Mouse (Mus musculus) limb, embryonic 13.5 days (tissue): Measurements from ENCODE around the gene Sult6b2. TPM values are rescaled to one million over a fixed set of nuclear protein-coding genes. Genes with fewer than 3 reads are reported as not detected.

Experiments
- ATAC-seq: fragments of 200-750 bp; cut with Nextera tagmentation; 2 replicates; pipeline ENCODE4 v1.8.0; 2017; ENCODE audit warnings: low read depth, moderate number of reproducible peaks, moderate TSS enrichment; ENCODE audit not compliant: low FRiP score
- H3K27ac ChIP-seq: fragments of 300-500 bp; sonication (generic); 2 replicates; pipeline ENCODE4 v1.5.1; 2015; ENCODE audit warnings: inconsistent platforms, mild to moderate bottlenecking, moderate library complexity
- H3K27me3 ChIP-seq: fragments of 300-500 bp; sonication (generic); 2 replicates; pipeline ENCODE4 v1.6.1; 2015; ENCODE audit warnings: mild to moderate bottlenecking, inconsistent platforms
- H3K36me3 ChIP-seq: fragments of 300-500 bp; sonication (generic); 2 replicates; pipeline ENCODE4 v1.6.1; 2015; ENCODE audit warnings: inconsistent platforms, mild to moderate bottlenecking, moderate library complexity
- H3K4me1 ChIP-seq: fragments of 300-500 bp; sonication (generic); 2 replicates; pipeline ENCODE4 v1.6.1; 2015; ENCODE audit warnings: inconsistent platforms
- H3K4me2 ChIP-seq: fragments of 300-500 bp; sonication (generic); replicated peaks from 2 replicates; pipeline ENCODE4 v1.6.1; 2015; ENCODE audit warnings: inconsistent platforms, mild to moderate bottlenecking, moderate library complexity
- H3K4me3 ChIP-seq: fragments of 300-500 bp; sonication (generic); 2 replicates; pipeline ENCODE4 v1.5.1; 2015; ENCODE audit warnings: moderate library complexity, mild to moderate bottlenecking, inconsistent platforms
- H3K9ac ChIP-seq: fragments of 300-500 bp; sonication (generic); 2 replicates; pipeline ENCODE4 v1.6.1; 2015; ENCODE audit warnings: mild to moderate bottlenecking, inconsistent platforms
- H3K9me3 ChIP-seq: fragments of 300-500 bp; sonication (generic); 2 replicates; pipeline ENCODE4 v1.6.1; 2016; ENCODE audit warnings: inconsistent platforms
- WGBS: fragments of 180-500 bp; shearing (Covaris S2); methylation state at CpG from one replicate; pipeline ENCODE4 v1.1.7; 2015; 5-methylcytosine and 5-hydroxymethylcytosine counted together
- polyA plus RNA-seq: library from polyadenylated mRNA; unstranded; fragments of >200 nt; fragmentation: Nextera tagmentation; extraction: Ambion mirVana; gene quantifications from 2 replicates; pipeline ENCODE4 v1.2.1, GENCODE M21; 2015

Gene Sult6b2
- polyA plus RNA-seq, 1 experiment from 2014 or later, result not detected

GRCm38 (mm10) chr6:142806326-142806725 lies 2.0 kb upstream of the Sult6b2 start:
- Histone ChIP-seq H3K4me1 (peaks cover 4% of the 10 kb centered on the region; the same call in 1 of the 2 replicates), H3K27ac (no peak overlapping the region), H3K9ac (no peak overlapping the region), H3K4me2 (no peak overlapping the region), H3K27me3 (no peaks in the 10 kb centered on the region), H3K4me3 (no peak overlapping the region), H3K9me3 (no peaks in the 10 kb centered on the region), H3K36me3 (no peaks in the 10 kb centered on the region)
- WGBS, result 73% methylated on average over 4 of the region's 4 CpGs
- ATAC-seq, result no peak

GRCm38 (mm10) chr6:142802617-142803525 lies 1.4 kb downstream of the Sult6b2 start:
- no peak overlapping the region for H3K4me3 ChIP-seq
- no peaks in the 10 kb centered on the region for H3K9me3 ChIP-seq
- H3K27ac ChIP-seq, result no peak overlapping the region
- no peak overlapping the region for H3K4me2 ChIP-seq
- no peaks in the 10 kb centered on the region for H3K27me3 ChIP-seq
- H3K4me1 ChIP-seq, result peaks cover 4% of the 10 kb centered on the region
- 56% methylated on average over 11 of the region's 11 CpGs for WGBS
- ATAC-seq, result no peak; the same call in 1 of the 2 replicates
- H3K9ac ChIP-seq, result no peak overlapping the region
- H3K36me3 ChIP-seq, result no peaks in the 10 kb centered on the region

GRCm38 (mm10) chr6:142801687-142802086 lies 2.6 kb downstream of the Sult6b2 start:
- Histone ChIP-seq H3K4me3 (no peak overlapping the region), H3K9me3 (no peaks in the 10 kb centered on the region), H3K27me3 (no peaks in the 10 kb centered on the region), H3K36me3 (no peaks in the 10 kb centered on the region), H3K4me1 (peaks cover 4% of the 10 kb centered on the region), H3K27ac (no peak overlapping the region), H3K4me2 (no peak overlapping the region), H3K9ac (no peak overlapping the region)
- ATAC-seq, result no peak
- WGBS, result 83% methylated on average over 5 of the region's 5 CpGs

DNA sequence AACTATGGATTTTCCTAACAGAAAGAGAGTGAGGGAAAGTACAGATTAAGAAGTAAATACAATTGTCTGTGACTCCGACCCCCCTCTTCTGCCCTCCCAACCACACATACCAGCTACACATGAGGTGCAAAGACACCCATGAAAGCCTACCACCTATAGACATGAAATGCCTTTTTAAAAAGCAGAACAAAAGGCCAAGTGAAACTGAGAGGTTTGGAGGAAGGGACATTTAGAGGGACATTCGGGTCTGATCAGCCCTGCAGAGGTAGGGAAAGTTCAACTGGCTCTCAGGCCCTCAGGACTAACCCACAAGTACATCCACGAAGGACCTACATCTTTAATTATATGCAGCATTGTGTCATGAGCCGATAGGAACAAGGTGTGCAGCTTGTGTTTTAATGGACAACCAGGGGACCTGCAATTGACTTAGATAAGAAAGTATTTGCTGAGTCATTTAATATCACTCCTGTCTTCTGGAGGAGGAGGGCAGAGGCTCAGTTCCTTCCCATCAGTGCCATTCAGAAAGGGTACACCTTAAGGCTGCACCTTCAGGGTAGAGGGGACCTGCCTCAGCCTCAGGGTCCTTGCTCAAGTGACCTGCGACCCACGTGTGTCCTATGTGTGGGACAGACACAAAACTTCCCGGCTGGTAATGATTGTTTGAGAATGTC lies 4.5 kb downstream of the Sult6b2 start:
- peaks cover 4% of the 10 kb centered on the region for H3K4me1 ChIP-seq
- no peaks in the 10 kb centered on the region for H3K27me3 ChIP-seq
- H3K9me3 ChIP-seq, result no peaks in the 10 kb centered on the region
- 83% methylated on average over 7 of the region's 7 CpGs for WGBS
- no peak overlapping the region for H3K4me3 ChIP-seq
- no peak overlapping the region for H3K9ac ChIP-seq
- no peak overlapping the region for H3K4me2 ChIP-seq
- no peaks in the 10 kb centered on the region for H3K36me3 ChIP-seq
- H3K27ac ChIP-seq, result no peak overlapping the region
- no peak for ATAC-seq

DNA sequence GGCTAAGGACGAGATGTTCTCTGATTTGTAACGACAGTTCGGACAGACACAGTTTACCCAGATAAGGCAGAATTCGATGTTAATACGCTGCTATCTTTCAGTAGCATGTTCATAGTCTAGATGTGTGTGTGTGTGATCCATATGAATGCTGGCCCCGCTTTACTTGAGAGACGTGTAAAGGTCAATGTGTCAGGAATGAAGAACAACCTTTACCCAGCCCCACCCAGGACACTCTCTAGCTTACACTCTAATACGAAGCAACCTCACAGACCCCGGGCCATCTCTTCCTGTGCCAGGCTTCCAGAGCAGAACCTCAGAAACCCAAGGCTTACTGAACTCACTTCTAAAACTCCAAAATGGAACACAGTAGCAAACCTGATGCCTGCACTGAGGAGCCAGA lies 5.5 kb downstream of the Sult6b2 start:
- peaks cover 4% of the 10 kb centered on the region for H3K4me1 ChIP-seq
- H3K27ac ChIP-seq, result no peak overlapping the region
- 84% methylated on average over 9 of the region's 9 CpGs for WGBS
- H3K36me3 ChIP-seq, result no peaks in the 10 kb centered on the region
- H3K4me3 ChIP-seq, result no peak overlapping the region
- H3K27me3 ChIP-seq, result no peaks in the 10 kb centered on the region
- no peak for ATAC-seq
- H3K9ac ChIP-seq, result no peak overlapping the region
- H3K9me3 ChIP-seq, result no peaks in the 10 kb centered on the region
- H3K4me2 ChIP-seq, result no peak overlapping the region

DNA sequence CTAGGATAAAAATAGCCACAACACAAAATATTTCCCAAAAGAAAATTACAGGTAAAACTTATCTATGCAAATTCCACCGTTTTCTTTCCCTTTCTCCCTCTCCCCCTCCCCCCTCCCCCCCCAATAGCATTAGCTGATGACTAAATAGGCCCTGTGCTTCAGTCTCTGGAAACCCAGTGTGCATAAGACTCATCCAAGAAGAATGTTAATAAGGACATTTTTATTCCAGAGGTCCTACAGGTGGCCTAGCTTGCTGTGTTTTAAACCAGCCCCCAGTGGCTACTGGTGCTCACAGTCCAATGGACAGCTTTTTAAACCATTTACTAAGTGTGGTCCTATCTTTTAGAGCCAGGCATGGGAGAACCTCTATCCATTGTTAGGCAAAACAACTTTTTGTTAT lies 6.3 kb downstream of the Sult6b2 start:
- ATAC-seq, result no peak
- no peaks in the 10 kb centered on the region for H3K36me3 ChIP-seq
- H3K27ac ChIP-seq, result no peak overlapping the region
- peaks cover 4% of the 10 kb centered on the region for H3K4me1 ChIP-seq
- WGBS, result 69% methylated on average over 1 of the region's 1 CpGs
- no peak overlapping the region for H3K9ac ChIP-seq
- no peaks in the 10 kb centered on the region for H3K9me3 ChIP-seq
- H3K4me2 ChIP-seq, result no peak overlapping the region
- no peaks in the 10 kb centered on the region for H3K27me3 ChIP-seq
- H3K4me3 ChIP-seq, result no peak overlapping the region

- Histone ChIP-seq H3K9me3 (no peaks in the 10 kb centered on the region), H3K9ac (no peak overlapping the region), H3K4me3 (no peak overlapping the region), H3K27me3 (no peaks in the 10 kb centered on the region), H3K4me1 (no peaks in the 10 kb centered on the region; the same call in 1 of the 2 replicates), H3K4me2 (no peak overlapping the region), H3K27ac (no peak overlapping the region), H3K36me3 (no peaks in the 10 kb centered on the region)
- 79% methylated on average over 15 of the region's 15 CpGs for WGBS
- no peak for ATAC-seq
Observed at GRCm38 (mm10) chr6:142795655-142796441, 8.5 kb downstream of the Sult6b2 start.

DNA sequence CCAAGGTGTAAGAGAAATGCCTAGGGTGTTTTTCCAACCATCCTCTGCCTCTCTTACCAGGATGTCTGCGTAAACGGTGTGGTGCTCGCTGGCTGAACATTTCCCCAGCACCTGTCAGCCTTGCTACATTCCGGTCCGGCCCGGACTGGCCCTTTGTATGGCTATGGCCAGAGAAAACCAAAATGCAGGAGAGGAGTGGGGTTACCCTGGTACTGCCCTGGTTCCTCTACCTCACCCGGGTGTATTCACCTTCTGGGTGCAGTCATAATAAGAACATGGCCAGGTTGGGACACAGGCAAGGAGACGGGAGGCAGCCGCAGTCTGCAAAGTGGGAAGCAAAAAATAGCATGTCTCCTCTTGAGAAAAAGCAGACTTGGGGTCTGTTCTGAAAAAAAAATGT lies 9.2 kb downstream of the Sult6b2 start:
- Histone ChIP-seq H3K36me3 (no peaks in the 10 kb centered on the region), H3K9me3 (no peaks in the 10 kb centered on the region), H3K27me3 (no peaks in the 10 kb centered on the region), H3K4me3 (no peak overlapping the region), H3K9ac (no peak overlapping the region), H3K27ac (no peak overlapping the region), H3K4me1 (no peaks in the 10 kb centered on the region; the same call in 1 of the 2 replicates), H3K4me2 (no peak overlapping the region)
- WGBS, result 90% methylated on average over 9 of the region's 9 CpGs
- ATAC-seq, result no peak

DNA sequence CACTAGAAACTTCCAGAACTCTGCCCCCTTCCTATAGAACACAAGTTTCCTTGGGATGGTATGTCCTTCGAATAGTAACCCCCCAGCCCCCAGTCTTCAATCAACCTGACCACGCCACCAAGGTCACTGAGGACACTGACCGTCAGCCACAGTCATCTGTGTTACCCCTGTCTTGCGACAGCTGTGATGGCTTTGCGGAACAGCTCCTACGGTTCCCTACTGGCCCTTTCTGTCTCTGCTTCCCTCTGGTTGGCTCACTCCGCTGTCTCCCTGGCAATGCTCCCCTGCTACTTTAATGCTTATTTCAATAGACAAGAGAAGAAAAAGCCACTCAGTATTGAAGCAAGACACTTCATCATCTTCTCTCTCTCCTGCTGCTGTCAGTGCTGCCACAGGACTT lies 10.8 kb downstream of the Sult6b2 start:
- H3K36me3 ChIP-seq, result no peaks in the 10 kb centered on the region
- H3K9me3 ChIP-seq, result no peaks in the 10 kb centered on the region
- H3K4me2 ChIP-seq, result no peak overlapping the region
- H3K27me3 ChIP-seq, result no peaks in the 10 kb centered on the region
- no peaks in the 10 kb centered on the region for H3K4me1 ChIP-seq
- 59% methylated on average over 7 of the region's 7 CpGs for WGBS
- no peak overlapping the region for H3K4me3 ChIP-seq
- ATAC-seq, result no peak
- H3K27ac ChIP-seq, result no peak overlapping the region
- H3K9ac ChIP-seq, result no peak overlapping the region

GRCm38 (mm10) chr6:142792241-142792968 lies 11.9 kb downstream of the Sult6b2 start:
- no peaks in the 10 kb centered on the region for H3K36me3 ChIP-seq
- H3K9me3 ChIP-seq, result no peaks in the 10 kb centered on the region
- ATAC-seq, result no peak
- H3K4me2 ChIP-seq, result no peak overlapping the region
- H3K9ac ChIP-seq, result no peak overlapping the region
- H3K27me3 ChIP-seq, result no peaks in the 10 kb centered on the region
- no peak overlapping the region for H3K4me3 ChIP-seq
- WGBS, result 59% methylated on average over 13 of the region's 13 CpGs
- no peak overlapping the region for H3K27ac ChIP-seq
- H3K4me1 ChIP-seq, result no peaks in the 10 kb centered on the region

GRCm38 (mm10) chr6:142789736-142790135 lies 14.6 kb downstream of the Sult6b2 start:
- no peak for ATAC-seq
- WGBS, result 92% methylated on average over 10 of the region's 10 CpGs
- H3K4me1 ChIP-seq, result no peaks in the 10 kb centered on the region
- no peak overlapping the region for H3K4me3 ChIP-seq
- no peak overlapping the region for H3K9ac ChIP-seq
- no peaks in the 10 kb centered on the region for H3K36me3 ChIP-seq
- no peak overlapping the region for H3K4me2 ChIP-seq
- no peak overlapping the region for H3K27ac ChIP-seq
- no peaks in the 10 kb centered on the region for H3K9me3 ChIP-seq
- no peaks in the 10 kb centered on the region for H3K27me3 ChIP-seq
